Mouse (Mus musculus): ENCODE measurements around the gene Kdf1.

DNA sequence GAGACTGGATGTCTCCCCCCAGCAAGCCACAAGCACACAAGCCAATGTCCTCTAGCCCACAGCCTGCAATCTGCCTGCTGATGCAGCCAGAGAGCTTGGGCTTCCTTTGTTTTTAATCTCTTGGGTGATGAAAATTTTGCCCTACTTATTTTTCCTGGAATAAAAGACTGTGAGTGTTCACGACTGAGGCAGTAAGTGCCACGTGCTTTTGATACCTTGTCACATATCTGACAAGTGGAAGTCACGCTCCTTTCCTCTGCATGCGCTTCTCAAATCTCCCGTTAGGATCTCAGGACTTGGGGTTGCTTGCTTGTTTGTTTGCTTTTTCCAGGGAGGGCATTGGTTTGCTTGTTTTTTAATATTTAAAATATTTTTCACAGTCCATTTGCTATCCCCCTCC lies 14.5 kb upstream of the Kdf1 start:
- TF ChIP-seq CTCF (IDR thresholded peaks at IDR 0.05; ENCODE audit: insufficient read depth, low read depth, low read length): no peak
- no peak for TF ChIP-seq POLR2A (IDR thresholded peaks at IDR 0.05; ENCODE audit: insufficient read depth, low read depth, low read length)
